Mouse (Mus musculus): ENCODE data around the gene Lelp1. TPM values are rescaled to one million over a fixed set of nuclear protein-coding genes. Genes with fewer than 3 reads are reported as not detected.

Gene Lelp1
- total RNA-seq (2015; ENCODE audit: low replicate concordance): not detected in 2 replicates
- not detected in 2 replicates for total RNA-seq (2017; ENCODE audit: low replicate concordance)

GRCm38 (mm10) chr3:92142644-92143043 lies at the start of gene Lelp1:
Gene Lelp1, minus strand, starts transcription at chr3:92142744.
- no peak for ATAC-seq (replicated peaks; ENCODE audit: low FRiP score, poor library complexity, severe bottlenecking)

- ATAC-seq (replicated peaks; ENCODE audit: low FRiP score, poor library complexity, severe bottlenecking): no peak
Observed at GRCm38 (mm10) chr3:92176880-92177279, 34.3 kb upstream of the Lelp1 start.

- ATAC-seq (replicated peaks; ENCODE audit: low FRiP score, poor library complexity, severe bottlenecking): no peak
Observed at GRCm38 (mm10) chr3:92169847-92170246, 27.3 kb upstream of the Lelp1 start.

DNA sequence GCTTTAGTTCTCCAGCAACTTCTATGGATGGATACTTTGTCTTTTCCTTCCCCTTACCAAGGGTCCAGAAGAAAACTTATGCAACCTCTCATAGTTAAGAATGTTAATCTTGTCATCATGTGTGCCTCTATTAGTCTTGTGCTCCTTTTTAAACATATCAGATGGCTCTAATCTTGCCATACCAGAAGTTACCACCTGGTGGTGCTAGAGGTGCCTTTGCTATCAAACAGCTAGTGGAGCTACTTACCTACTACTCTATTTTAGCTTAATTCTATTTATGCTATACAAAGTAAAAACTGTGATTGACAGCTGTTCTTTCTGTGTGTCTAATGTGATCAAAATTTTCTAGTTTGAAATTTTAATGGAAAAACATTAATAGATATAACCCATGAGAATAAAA lies 10.8 kb upstream of the Lelp1 start:
- ATAC-seq (replicated peaks; ENCODE audit: low FRiP score, poor library complexity, severe bottlenecking): no peak

DNA sequence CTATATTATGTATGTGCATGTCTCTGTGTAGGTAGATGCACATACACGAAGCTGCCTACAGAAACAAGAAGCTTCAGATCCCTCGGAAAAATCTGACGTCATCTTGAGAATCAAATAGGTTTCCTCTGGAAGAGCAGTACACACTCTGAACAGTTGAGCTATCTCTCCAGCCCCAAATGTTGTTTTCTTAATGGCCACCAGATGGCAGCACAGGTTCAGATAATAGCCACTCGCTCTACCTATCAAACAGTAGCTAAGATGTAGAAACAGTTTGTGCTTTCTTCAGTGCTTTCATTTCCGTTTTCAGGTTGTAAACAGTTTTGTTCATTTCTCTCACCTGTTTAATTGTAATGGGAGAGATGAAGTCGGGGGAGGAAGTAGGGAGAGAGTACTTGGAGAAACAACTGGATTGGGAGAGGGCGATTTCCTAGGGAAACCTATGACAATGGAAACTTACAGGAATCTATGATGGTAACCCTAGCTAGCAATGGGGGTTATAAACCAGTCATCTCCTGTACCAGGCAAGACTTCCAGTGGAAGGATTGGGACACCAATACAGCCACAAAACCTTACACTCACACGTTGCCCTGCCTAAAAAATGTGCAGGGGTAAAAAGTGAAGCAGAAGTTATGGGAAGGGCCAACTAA lies 8.2 kb upstream of the Lelp1 start:
- no peak for ATAC-seq (replicated peaks; ENCODE audit: low FRiP score, poor library complexity, severe bottlenecking)

DNA sequence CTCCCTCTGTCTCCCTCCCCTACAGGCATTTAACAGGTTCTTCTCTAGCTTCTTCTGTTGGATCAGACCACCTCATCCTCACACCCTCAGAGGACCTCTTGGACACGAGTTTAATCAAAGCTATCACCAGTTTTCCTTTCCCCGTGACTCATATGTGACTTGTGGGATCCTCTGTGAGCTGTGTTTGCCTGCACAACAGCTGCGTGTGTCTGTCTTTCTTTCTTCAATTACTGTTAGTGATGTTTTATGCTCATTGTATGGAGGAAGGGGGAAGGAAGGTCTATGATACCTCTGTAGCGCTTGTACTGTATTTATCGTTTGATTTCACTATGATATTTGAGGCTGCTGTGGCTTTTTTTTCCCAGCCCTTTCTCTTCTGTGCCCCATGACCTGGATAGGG lies 5.4 kb upstream of the Lelp1 start:
- ATAC-seq (replicated peaks; ENCODE audit: low FRiP score, poor library complexity, severe bottlenecking): no peak

GRCm38 (mm10) chr3:92147420-92147819 lies 4.9 kb upstream of the Lelp1 start:
- no peak for ATAC-seq (replicated peaks; ENCODE audit: low FRiP score, poor library complexity, severe bottlenecking)

DNA sequence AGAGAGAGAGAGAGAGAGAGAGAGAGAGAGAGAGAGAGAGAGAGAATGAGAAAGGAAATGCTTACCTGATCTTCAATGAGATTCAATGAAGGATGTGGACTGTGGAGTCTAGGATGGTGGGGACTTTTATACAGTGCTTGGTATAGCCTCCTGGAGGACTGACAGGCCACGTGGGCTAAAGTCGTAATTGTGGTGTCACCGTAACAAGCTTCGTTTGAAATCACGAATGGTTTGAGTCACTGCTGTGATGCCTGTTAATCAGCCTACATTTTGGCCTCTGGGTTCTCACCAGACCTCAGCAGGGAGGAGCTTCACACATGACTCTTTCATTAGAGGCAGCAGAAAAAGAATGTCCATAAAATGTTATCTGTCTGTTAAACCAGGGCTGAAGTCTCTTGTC lies 18.7 kb downstream of the Lelp1 start, which contains the start of gene Prr9:
TSS of gene Prr9 (minus strand) at position 101 of the 400 bp plus-strand sequence.
- ATAC-seq (replicated peaks; ENCODE audit: low FRiP score, poor library complexity, severe bottlenecking): no peak

- no peak for ATAC-seq (replicated peaks; ENCODE audit: low FRiP score, poor library complexity, severe bottlenecking)
Observed at GRCm38 (mm10) chr3:92120902-92121301, 21.6 kb downstream of the Lelp1 start.

- ATAC-seq (replicated peaks; ENCODE audit: low FRiP score, poor library complexity, severe bottlenecking): no peak
Observed at GRCm38 (mm10) chr3:92117930-92118329, 24.6 kb downstream of the Lelp1 start.

DNA sequence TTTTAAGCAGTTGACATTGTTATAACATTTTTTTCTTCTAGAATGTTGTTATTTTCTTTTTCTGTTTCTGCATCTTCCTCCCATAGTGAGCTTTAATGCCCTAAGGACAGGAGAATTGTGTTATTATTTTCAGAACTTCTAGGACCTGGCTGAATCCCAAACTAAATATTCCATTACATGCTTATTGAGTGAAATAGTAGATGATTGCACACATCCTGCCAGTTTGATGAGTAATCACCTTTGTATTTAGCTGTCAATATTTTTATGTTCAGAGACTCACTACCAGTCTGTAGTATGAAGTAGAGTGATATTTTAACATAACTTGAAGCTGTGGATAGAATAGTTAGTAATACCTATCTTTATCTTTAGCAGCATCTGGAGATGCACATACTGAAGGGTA lies 31.0 kb downstream of the Lelp1 start:
- no peak for ATAC-seq (replicated peaks; ENCODE audit: low FRiP score, poor library complexity, severe bottlenecking)

DNA sequence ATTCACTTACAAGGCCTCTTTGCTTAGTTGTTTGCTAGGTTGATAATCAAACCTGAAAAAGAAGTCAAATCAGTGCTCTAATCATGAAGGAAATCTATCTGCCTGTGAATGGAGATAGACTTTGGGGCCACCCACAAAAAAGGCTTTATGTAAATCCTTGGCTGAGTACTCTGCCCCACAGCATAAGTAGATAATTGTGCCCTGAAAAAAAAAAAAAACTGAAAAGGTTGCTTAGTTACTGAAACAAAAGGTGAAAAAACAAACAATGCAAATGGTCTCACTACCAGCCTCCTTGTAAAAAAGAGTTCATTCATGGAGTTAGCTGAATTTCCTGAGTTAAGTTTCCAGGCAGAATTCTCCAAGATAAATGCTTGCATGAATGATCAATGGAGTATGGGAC lies 31.8 kb downstream of the Lelp1 start:
- ATAC-seq (replicated peaks; ENCODE audit: low FRiP score, poor library complexity, severe bottlenecking): no peak

- no peak for ATAC-seq (replicated peaks; ENCODE audit: low FRiP score, poor library complexity, severe bottlenecking)
Observed at GRCm38 (mm10) chr3:92106582-92106981, 36.0 kb downstream of the Lelp1 start.

Other genes with a start within 250 kb of the Lelp1 start
- not detected in 2 replicates for gene Pglyrp3, start 128.2 kb downstream of the Lelp1 start, total RNA-seq (2015; ENCODE audit: low replicate concordance)
- gene Pglyrp3, start 128.2 kb downstream of the Lelp1 start, total RNA-seq (2017; ENCODE audit: low replicate concordance): not detected in 2 replicates
- not detected in 2 replicates for gene Lor, start 59.6 kb downstream of the Lelp1 start, total RNA-seq (2015; ENCODE audit: low replicate concordance)
- not detected in 2 replicates for gene Lor, start 59.6 kb downstream of the Lelp1 start, total RNA-seq (2017; ENCODE audit: low replicate concordance)
- gene Prr9, start 18.8 kb downstream of the Lelp1 start, total RNA-seq (2015; ENCODE audit: low replicate concordance): not detected in 2 replicates
- gene Prr9, start 18.8 kb downstream of the Lelp1 start, total RNA-seq (2017; ENCODE audit: low replicate concordance): not detected in 2 replicates
- not detected in 2 replicates for gene Sprr2a1, start 73.1 kb upstream of the Lelp1 start, total RNA-seq (2015; ENCODE audit: low replicate concordance)
- gene Sprr2a1, start 73.1 kb upstream of the Lelp1 start, total RNA-seq (2017; ENCODE audit: low replicate concordance): not detected in 2 replicates
- gene Sprr2a2, start 73.2 kb upstream of the Lelp1 start, total RNA-seq (2015; ENCODE audit: low replicate concordance): 0.58 TPM in 1 of 2 replicates, not detected in the other
- gene Sprr2a2, start 73.2 kb upstream of the Lelp1 start, total RNA-seq (2017; ENCODE audit: low replicate concordance): 0.56 and 0.85 TPM in 2 replicates
- not detected in 2 replicates for gene Sprr2a3, start 142.7 kb upstream of the Lelp1 start, total RNA-seq (2015; ENCODE audit: low replicate concordance)
- not detected in 2 replicates for gene Sprr2a3, start 142.7 kb upstream of the Lelp1 start, total RNA-seq (2017; ENCODE audit: low replicate concordance)
- gene Sprr2b, start 173.9 kb upstream of the Lelp1 start, total RNA-seq (2015; ENCODE audit: low replicate concordance): not detected in 2 replicates
- gene Sprr2b, start 173.9 kb upstream of the Lelp1 start, total RNA-seq (2017; ENCODE audit: low replicate concordance): not detected in 2 replicates
- not detected in 2 replicates for gene Sprr2d, start 196.4 kb upstream of the Lelp1 start, total RNA-seq (2015; ENCODE audit: low replicate concordance)
- not detected in 2 replicates for gene Sprr2d, start 196.4 kb upstream of the Lelp1 start, total RNA-seq (2017; ENCODE audit: low replicate concordance)
- not detected in 2 replicates for gene Sprr2e, start 209.4 kb upstream of the Lelp1 start, total RNA-seq (2015; ENCODE audit: low replicate concordance)
- not detected in 2 replicates for gene Sprr2e, start 209.4 kb upstream of the Lelp1 start, total RNA-seq (2017; ENCODE audit: low replicate concordance)
- not detected in 2 replicates for gene Sprr2f, start 222.4 kb upstream of the Lelp1 start, total RNA-seq (2015; ENCODE audit: low replicate concordance)
- gene Sprr2f, start 222.4 kb upstream of the Lelp1 start, total RNA-seq (2017; ENCODE audit: low replicate concordance): not detected in 2 replicates
- gene Sprr2h, start 242.9 kb upstream of the Lelp1 start, total RNA-seq (2015; ENCODE audit: low replicate concordance): not detected in 2 replicates
- not detected in 2 replicates for gene Sprr2h, start 242.9 kb upstream of the Lelp1 start, total RNA-seq (2017; ENCODE audit: low replicate concordance)

All from erythroblast, adult 5-6 weeks (primary cell).